Mouse (Mus musculus) forebrain, embryonic 16.5 days (tissue): Measurements from ENCODE around the gene Fkbp6. TPM values are rescaled to one million over a fixed set of nuclear protein-coding genes. Genes with fewer than 3 reads are reported as not detected.

ENCODE experiments used
- ATAC-seq: fragments of 200-750 bp; cut with Nextera tagmentation; 2 replicates; pipeline ENCODE4 v1.8.0; 2017; ENCODE audit warnings: mild to moderate bottlenecking, moderate library complexity
- H3K27ac ChIP-seq: fragments of 300-500 bp; sonication (generic); 2 replicates; pipeline ENCODE4 v1.5.1; 2014; ENCODE audit warnings: low read length, control low read depth
- H3K27me3 ChIP-seq: fragments of 300-500 bp; sonication (generic); replicated peaks from 2 replicates; pipeline ENCODE4 v1.6.1; 2014; ENCODE audit warnings: low read length; ENCODE audit not compliant: control insufficient read depth, insufficient read depth
- H3K36me3 ChIP-seq: fragments of 300-500 bp; sonication (generic); 2 replicates; pipeline ENCODE4 v1.6.1; 2014; ENCODE audit not compliant: control insufficient read depth, insufficient read depth
- H3K4me1 ChIP-seq: fragments of 300-500 bp; sonication (generic); replicated peaks from 2 replicates; pipeline ENCODE4 v1.6.1; 2014; ENCODE audit warnings: low read length; ENCODE audit not compliant: control insufficient read depth, insufficient read depth
- H3K4me2 ChIP-seq: fragments of 300-500 bp; sonication (generic); 2 replicates; pipeline ENCODE4 v1.6.1; 2014; ENCODE audit warnings: mild to moderate bottlenecking, low read length, control low read depth
- H3K4me3 ChIP-seq: fragments of 300-500 bp; sonication (generic); replicated peaks from 2 replicates; pipeline ENCODE4 v1.5.1; 2014; ENCODE audit warnings: mild to moderate bottlenecking, low read length, control low read depth
- H3K9ac ChIP-seq: fragments of 300-500 bp; sonication (generic); replicated peaks from 2 replicates; pipeline ENCODE4 v1.6.1; 2014; ENCODE audit warnings: low read depth, low read length, control low read depth
- H3K9me3 ChIP-seq: fragments of 300-500 bp; sonication (generic); 2 replicates; pipeline ENCODE4 v1.6.1; 2016; ENCODE audit warnings: low read length; ENCODE audit not compliant: control insufficient read depth
- WGBS: fragments of 180-500 bp; shearing (Covaris S2); extraction: QIAGEN DNeasy Blood & Tissue Kit; methylation state at CpG from one replicate; pipeline ENCODE4 v1.1.7; 2014; 5-methylcytosine and 5-hydroxymethylcytosine counted together
- polyA plus RNA-seq: library from polyadenylated mRNA; unstranded; fragments of >200 nt; fragmentation: Nextera tagmentation; extraction: Ambion mirVana; gene quantifications from 2 replicates; pipeline ENCODE4 v1.2.1, GENCODE M21; 2015

Fkbp6 gene
- polyA plus RNA-seq, 1 experiment from 2014 or later = not detected

DNA sequence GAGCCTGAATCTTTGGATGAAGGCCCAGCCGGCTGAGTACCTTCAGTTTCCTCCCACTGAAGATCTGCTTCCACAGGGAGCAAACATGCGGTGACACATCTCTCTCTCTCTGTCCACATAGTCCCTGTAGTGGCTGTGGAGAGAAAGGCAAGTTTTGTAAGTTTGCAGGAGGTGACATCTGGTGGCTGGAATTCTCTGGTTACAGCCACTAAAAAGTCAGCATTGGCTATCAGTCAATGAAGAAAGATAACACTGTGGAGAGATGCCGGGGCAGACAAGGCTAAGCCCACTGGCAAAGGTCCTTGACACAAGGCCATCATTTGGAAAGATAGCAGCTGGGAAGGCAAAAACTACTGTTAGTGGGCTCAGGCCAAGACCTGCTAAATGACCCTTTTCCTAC, 12.3 kb downstream of the Fkbp6 start:
- no peaks in the 10 kb centered on the region for H3K4me1 ChIP-seq
- H3K9me3 ChIP-seq = no peaks in the 10 kb centered on the region
- no peak for ATAC-seq
- H3K27me3 ChIP-seq = no peaks in the 10 kb centered on the region
- no peak overlapping the region for H3K27ac ChIP-seq
- WGBS = 82% methylated on average over 3 of the region's 3 CpGs
- H3K36me3 ChIP-seq = no peaks in the 10 kb centered on the region
- no peak overlapping the region for H3K9ac ChIP-seq
- no peak overlapping the region for H3K4me3 ChIP-seq
- no peak overlapping the region for H3K4me2 ChIP-seq

DNA sequence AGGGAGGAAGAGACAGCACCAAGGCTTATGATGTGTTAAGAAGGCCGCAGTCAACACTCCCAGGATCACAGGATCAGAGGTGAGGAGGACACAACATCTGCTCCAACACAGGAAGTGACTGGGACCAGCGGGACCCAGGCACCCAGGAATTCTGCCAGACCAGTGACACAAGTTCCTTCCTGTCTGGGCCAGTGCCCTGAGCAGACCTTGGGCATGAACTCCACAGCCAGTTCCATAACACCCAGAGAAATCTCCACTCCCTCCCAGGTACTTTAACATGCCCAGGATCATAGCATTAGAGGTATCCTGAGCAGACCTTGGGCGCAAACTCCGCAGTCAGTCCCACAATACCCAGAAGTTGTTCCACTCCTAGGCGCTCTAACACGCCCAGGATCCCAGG, 18.7 kb downstream of the Fkbp6 start:
- 87% methylated on average over 6 of the region's 6 CpGs for WGBS
- H3K4me1 ChIP-seq = no peaks in the 10 kb centered on the region
- no peak for ATAC-seq

DNA sequence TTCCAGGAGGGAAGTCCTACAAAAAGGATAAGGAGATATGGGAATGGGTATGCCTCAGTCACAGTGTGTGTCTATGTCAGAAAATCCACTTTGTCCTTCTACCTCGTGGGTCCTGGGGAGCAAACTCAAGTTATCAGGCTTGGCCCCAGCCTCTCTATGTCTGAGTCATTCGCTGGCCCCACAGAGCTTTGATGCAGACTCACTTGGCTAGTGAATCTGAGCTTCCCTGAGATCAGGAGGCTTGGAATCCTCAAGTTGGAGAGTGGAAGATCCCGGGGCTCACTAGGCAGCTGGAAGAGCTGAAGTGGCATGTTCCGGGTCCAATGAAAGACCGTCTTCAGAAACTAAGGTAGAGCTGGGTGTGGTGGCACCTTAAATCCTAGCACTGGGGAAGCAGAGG, 19.6 kb downstream of the Fkbp6 start:
- WGBS = 82% methylated on average over 5 of the region's 5 CpGs

More for the DNA sequence above, 18.7 kb downstream of the Fkbp6 start:
- no peak overlapping the region for H3K9ac ChIP-seq
- no peaks in the 10 kb centered on the region for H3K27me3 ChIP-seq
- no peaks in the 10 kb centered on the region for H3K36me3 ChIP-seq
- no peak overlapping the region for H3K27ac ChIP-seq
- H3K9me3 ChIP-seq = no peaks in the 10 kb centered on the region
- no peak overlapping the region for H3K4me3 ChIP-seq
- H3K4me2 ChIP-seq = no peak overlapping the region

DNA sequence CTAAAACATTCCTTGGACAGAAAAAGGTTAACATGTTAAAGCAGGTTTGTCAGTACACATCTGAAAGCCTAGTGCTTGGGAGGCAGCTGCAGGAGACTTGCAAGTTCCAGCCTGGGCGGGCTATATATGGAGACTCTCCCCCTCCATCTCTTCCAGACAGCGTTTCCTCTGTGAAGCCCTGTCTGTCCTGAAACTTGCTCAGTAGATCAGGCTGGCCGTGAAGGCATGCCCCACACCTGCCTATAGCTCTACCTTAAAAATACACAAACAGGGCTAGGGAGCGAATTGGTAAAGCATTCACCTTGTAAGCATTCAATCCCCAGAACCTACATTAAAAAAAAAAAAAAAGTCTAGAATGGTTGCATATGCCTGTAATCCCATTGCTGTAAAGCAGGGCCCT, 20.4 kb downstream of the Fkbp6 start:
- ATAC-seq = no peak
- no peaks in the 10 kb centered on the region for H3K36me3 ChIP-seq
- H3K4me1 ChIP-seq = no peaks in the 10 kb centered on the region
- H3K27ac ChIP-seq = no peak overlapping the region
- WGBS = 86% methylated on average over 4 of the region's 4 CpGs
- H3K9ac ChIP-seq = no peak overlapping the region
- no peak overlapping the region for H3K4me2 ChIP-seq
- no peaks in the 10 kb centered on the region for H3K9me3 ChIP-seq
- H3K27me3 ChIP-seq = no peaks in the 10 kb centered on the region
- no peak overlapping the region for H3K4me3 ChIP-seq

More for the DNA sequence above, 19.6 kb downstream of the Fkbp6 start:
- no peak for ATAC-seq
- Histone ChIP-seq H3K4me2 (no peak overlapping the region), H3K9me3 (no peaks in the 10 kb centered on the region), H3K36me3 (no peaks in the 10 kb centered on the region), H3K27me3 (no peaks in the 10 kb centered on the region), H3K4me3 (no peak overlapping the region), H3K4me1 (no peaks in the 10 kb centered on the region), H3K9ac (no peak overlapping the region), H3K27ac (no peak overlapping the region)

DNA sequence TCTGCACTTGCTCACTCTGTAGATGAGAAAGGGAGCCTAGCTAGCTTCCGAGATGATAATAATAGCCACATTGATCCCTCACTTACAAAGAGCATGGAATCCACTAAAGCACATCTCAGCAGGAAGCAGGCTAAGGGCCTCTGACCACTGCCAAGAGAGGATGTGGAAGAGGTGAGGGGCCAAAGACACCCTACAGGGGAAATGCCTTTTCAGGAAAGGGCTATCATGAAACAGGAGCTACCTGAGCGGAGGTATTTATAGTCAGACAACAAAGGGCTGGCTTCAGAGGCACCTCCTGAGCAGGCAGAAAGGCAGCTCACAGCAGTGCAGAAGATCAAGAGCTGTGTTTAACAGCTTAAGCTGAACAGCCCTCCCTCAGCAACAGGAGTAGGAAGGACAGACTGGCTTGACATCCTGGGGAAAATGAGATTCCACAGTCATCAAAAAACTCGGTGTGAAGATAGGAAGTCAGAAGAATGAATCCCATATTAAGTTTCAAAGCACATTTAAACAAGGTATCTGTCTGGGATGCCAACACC, 23.7 kb downstream of the Fkbp6 start:
- WGBS = 7% methylated on average over 3 of the region's 3 CpGs
- Histone ChIP-seq H3K27ac (no peak overlapping the region), H3K4me3 (no peak overlapping the region), H3K4me2 (no peak overlapping the region), H3K9me3 (no peaks in the 10 kb centered on the region), H3K9ac (no peak overlapping the region), H3K27me3 (no peaks in the 10 kb centered on the region), H3K36me3 (no peaks in the 10 kb centered on the region), H3K4me1 (no peaks in the 10 kb centered on the region)
- no peak for ATAC-seq

DNA sequence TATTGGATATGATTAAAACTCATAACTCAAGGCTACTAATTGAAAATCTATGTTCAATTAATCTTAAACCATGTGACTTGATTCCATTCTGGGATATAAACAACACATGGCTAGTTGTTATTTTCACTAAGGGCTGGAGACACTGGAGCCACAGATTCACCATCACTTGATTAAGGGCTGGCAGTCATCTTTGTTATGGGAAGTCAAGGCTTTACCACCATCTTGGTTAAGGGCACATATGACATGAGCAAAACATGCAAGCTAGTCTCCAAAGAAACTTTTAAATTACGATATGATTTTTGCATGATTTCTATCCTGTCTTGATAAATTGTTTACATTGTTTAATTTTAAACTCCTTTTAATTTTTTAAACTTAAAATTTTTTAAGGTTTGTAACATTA, 27.6 kb downstream of the Fkbp6 start:
- no peak overlapping the region for H3K4me3 ChIP-seq
- no peaks in the 10 kb centered on the region for H3K4me1 ChIP-seq
- H3K9me3 ChIP-seq = no peaks in the 10 kb centered on the region
- no peaks in the 10 kb centered on the region for H3K36me3 ChIP-seq
- H3K27me3 ChIP-seq = no peaks in the 10 kb centered on the region
- no peak overlapping the region for H3K9ac ChIP-seq
- no peak overlapping the region for H3K4me2 ChIP-seq
- WGBS = 92% methylated on average over 1 of the region's 1 CpGs
- no peak overlapping the region for H3K27ac ChIP-seq
- ATAC-seq = no peak

DNA sequence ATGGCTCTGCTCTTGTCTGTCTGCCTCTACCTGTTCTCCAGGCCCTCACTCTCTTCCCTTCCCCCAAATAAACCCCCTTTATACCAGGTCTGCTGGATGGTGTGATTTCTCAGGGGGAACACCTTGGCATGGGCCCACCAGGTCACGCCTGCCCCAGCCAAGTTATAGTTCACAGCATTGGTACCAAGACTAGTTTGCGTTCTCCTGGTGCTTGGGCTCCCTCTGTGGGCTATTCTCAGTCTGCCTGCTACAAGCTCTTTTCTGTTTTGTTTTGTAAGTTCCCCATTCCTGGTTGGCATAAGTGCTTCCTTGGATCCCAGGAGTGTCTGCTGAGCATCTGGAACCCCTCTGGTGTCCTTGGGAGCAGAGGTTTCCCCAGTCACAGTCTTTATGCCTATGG, 30.0 kb downstream of the Fkbp6 start:
- Histone ChIP-seq H3K27ac (no peak overlapping the region), H3K9ac (no peak overlapping the region)
- 51% methylated on average over 2 of the region's 2 CpGs for WGBS

DNA sequence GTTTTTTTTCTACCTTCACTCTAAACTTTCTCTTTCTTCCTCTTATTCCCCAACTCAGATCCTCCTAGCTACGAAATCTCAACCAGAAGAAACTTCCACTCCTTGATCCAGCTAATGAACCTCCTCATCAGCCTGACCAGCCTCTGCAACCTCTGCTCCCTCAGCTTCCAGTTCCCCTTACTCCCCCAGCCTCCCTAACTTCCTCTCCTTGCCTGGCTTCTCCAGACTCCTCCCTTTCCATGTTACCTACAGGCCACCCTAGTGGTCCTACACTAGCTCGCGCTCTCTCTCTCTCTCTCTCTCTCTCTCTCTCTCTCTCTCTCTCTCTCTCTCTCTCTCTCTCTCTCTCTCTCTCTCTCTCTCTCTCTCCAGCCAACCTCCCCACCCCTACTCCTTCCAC, 33.7 kb downstream of the Fkbp6 start:
- ATAC-seq = no peak
- H3K27ac ChIP-seq = no peak overlapping the region
- H3K4me2 ChIP-seq = no peak overlapping the region
- H3K9ac ChIP-seq = no peak overlapping the region
- no peak overlapping the region for H3K4me3 ChIP-seq
- H3K9me3 ChIP-seq = no peaks in the 10 kb centered on the region
- WGBS = 78% methylated on average over 3 of the region's 3 CpGs
- H3K4me1 ChIP-seq = no peaks in the 10 kb centered on the region
- no peaks in the 10 kb centered on the region for H3K36me3 ChIP-seq
- H3K27me3 ChIP-seq = no peaks in the 10 kb centered on the region

More for the DNA sequence above, 30.0 kb downstream of the Fkbp6 start:
- Histone ChIP-seq H3K9me3 (no peaks in the 10 kb centered on the region), H3K27me3 (no peaks in the 10 kb centered on the region), H3K4me1 (no peaks in the 10 kb centered on the region), H3K36me3 (no peaks in the 10 kb centered on the region), H3K4me2 (no peak overlapping the region), H3K4me3 (no peak overlapping the region)
- ATAC-seq = no peak

DNA sequence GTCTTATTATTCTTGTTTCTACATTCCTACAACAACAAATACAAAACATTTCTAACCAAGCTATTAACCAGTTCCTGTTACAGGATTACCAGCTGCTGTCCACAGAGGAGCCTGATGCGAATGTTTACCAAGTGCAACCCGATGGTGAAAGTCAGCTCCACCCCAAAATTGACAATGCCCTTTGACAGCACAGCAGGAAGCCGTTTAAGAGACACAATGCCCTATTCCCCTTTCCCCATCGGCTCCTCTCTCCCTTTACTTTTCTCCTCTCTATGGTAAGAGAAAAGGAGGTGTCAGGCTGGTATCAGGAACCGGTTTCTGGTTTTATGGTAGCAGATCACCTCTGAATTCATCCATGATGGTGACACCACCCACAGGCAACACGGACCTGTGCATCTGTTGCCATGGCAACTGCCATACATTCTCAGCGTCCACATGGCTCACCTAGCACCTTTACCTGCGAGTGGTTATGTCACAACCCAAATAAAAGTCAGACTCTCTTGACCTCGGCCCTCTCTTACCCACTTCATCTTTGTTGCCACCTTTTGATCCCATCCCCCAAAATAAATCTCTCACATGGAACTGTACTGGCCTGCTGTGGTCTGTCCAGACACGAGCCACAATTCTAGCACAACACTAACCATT, 43.4 kb downstream of the Fkbp6 start:
- Histone ChIP-seq H3K27me3 (no peaks in the 10 kb centered on the region), H3K27ac (no peak overlapping the region), H3K4me3 (no peak overlapping the region), H3K4me1 (no peaks in the 10 kb centered on the region), H3K36me3 (no peaks in the 10 kb centered on the region), H3K4me2 (no peak overlapping the region), H3K9ac (no peak overlapping the region), H3K9me3 (no peaks in the 10 kb centered on the region)
- no peak for ATAC-seq
- WGBS = 45% methylated on average over 10 of the region's 10 CpGs

DNA sequence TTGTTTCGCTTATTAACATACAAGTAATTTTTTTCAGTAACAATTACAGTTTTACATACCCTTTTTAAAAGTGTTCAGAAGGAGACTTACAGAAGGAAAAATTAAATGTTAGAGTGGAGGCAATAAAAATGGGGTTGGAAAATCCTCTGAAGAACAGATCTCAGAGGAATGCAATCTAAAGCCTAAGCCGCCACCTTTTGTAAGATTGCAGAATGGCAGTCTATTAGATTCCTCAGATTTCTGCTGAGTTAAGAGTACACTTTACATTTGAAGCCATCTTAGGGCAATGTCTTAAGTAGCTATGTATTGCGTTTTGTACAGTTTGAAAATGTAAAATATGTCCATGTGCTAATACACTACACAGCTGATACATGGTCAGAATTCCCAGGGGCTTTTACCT, 47.4 kb downstream of the Fkbp6 start:
- Histone ChIP-seq H3K27ac (no peak overlapping the region), H3K9me3 (no peaks in the 10 kb centered on the region), H3K27me3 (no peaks in the 10 kb centered on the region), H3K36me3 (no peaks in the 10 kb centered on the region), H3K4me2 (no peak overlapping the region), H3K9ac (no peak overlapping the region), H3K4me3 (no peak overlapping the region), H3K4me1 (no peaks in the 10 kb centered on the region)
- ATAC-seq = no peak
- 76% methylated on average over 3 of the region's 3 CpGs for WGBS
